Mouse (Mus musculus) heart, embryonic 10.5 days (tissue): ENCODE measurements around the gene Enthd1. TPM values are rescaled to one million over a fixed set of nuclear protein-coding genes. Genes with fewer than 3 reads are reported as not detected.
A peak's percentile ranks its signal among the peaks of the same experiment; 100 is the strongest.

Experiments used
- DNase-seq: peaks from one replicate; pipeline ENCODE4 v3.0.0-alpha.2; 2017; ENCODE audit warnings: low spot score
- H3K27ac ChIP-seq: fragments of 300-500 bp; sonication (generic); 2 replicates; pipeline ENCODE4 v1.5.1; 2016; ENCODE audit warnings: mild to moderate bottlenecking
- H3K27me3 ChIP-seq: fragments of 300-500 bp; sonication (generic); 2 replicates; pipeline ENCODE4 v1.6.1; 2016; ENCODE audit warnings: mild to moderate bottlenecking; ENCODE audit not compliant: poor library complexity, insufficient read depth, severe bottlenecking
- H3K36me3 ChIP-seq: fragments of 300-500 bp; sonication (generic); 2 replicates; pipeline ENCODE4 v1.6.1; 2016; ENCODE audit warnings: mild to moderate bottlenecking, moderate library complexity
- H3K4me1 ChIP-seq: fragments of 300-500 bp; sonication (generic); 2 replicates; pipeline ENCODE4 v1.6.1; 2016; ENCODE audit warnings: mild to moderate bottlenecking
- H3K4me3 ChIP-seq: fragments of 300-500 bp; sonication (generic); 2 replicates; pipeline ENCODE4 v1.5.1; 2016; ENCODE audit warnings: mild to moderate bottlenecking, moderate library complexity
- H3K9me3 ChIP-seq: fragments of 300-500 bp; sonication (generic); 2 replicates; pipeline ENCODE4 v1.6.1; 2016; ENCODE audit warnings: mild to moderate bottlenecking, moderate library complexity
- WGBS: fragments of 180-500 bp; shearing (Covaris S2); methylation state at CpG from one replicate; pipeline ENCODE4 v1.1.7; 2016; 5-methylcytosine and 5-hydroxymethylcytosine counted together
- polyA plus RNA-seq: library from polyadenylated mRNA; unstranded; fragments of >200 nt; fragmentation: Nextera tagmentation; extraction: Ambion mirVana; gene quantifications from 2 replicates; pipeline ENCODE4 v1.2.1, GENCODE M21; 2016

Enthd1 gene
- polyA plus RNA-seq, 1 experiment from 2014 or later, result not detected

DNA sequence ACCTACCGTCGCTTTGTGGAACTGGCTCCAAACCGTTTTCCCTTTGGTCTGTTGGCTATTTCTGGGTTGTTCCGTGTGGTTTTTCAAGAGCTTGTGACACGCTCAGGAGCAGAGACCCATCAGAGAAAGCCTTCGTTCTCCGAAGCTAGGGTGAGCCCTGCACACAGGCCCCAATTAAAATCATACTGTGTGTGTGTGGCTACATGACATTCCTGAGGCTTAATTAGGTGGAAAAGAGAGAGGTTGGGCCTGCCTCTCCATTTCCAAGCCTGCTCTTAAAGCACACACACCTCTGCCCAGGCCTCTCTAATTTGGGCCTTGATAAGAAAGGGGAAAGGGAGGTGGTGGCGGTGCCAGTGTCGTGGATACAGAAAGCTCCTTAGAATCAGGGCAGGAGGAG, 126.5 kb downstream of the Enthd1 start:
- Histone ChIP-seq H3K27ac (no peak overlapping the region), H3K27me3 (peaks cover 56% of the 10 kb centered on the region), H3K9me3 (no peaks in the 10 kb centered on the region), H3K36me3 (no peaks in the 10 kb centered on the region), H3K4me1 (peaks cover 37% of the 10 kb centered on the region), H3K4me3 (no peak overlapping the region)
- WGBS, result 60% methylated on average over 9 of the region's 9 CpGs
- no peak for DNase-seq

DNA sequence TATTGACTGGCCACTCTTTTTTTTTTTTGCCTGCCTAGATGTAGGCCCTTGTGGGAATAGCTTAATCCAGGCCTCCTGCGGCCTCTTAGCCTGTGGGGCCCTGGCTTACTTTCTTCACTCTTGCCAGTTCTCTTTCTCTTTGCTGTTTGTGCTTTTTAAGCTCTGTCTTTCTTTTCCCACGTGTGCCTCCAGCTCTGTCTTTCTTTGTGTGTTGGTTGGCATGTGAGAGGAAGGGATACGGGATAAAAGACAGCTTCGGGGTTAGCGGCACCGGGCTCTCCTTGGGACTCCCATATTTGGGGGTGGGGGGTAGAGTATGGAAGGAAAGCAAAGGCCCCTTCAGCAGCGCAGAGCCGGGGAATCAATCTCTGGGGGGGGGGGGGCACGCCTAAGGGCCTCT, 127.0 kb downstream of the Enthd1 start:
- no peaks in the 10 kb centered on the region for H3K9me3 ChIP-seq
- H3K27ac ChIP-seq, result no peak overlapping the region
- peaks cover 57% of the 10 kb centered on the region for H3K27me3 ChIP-seq
- no peak overlapping the region for H3K4me3 ChIP-seq
- no peak for DNase-seq
- WGBS, result 82% methylated on average over 9 of the region's 9 CpGs
- H3K36me3 ChIP-seq, result no peaks in the 10 kb centered on the region
- peaks cover 37% of the 10 kb centered on the region for H3K4me1 ChIP-seq

DNA sequence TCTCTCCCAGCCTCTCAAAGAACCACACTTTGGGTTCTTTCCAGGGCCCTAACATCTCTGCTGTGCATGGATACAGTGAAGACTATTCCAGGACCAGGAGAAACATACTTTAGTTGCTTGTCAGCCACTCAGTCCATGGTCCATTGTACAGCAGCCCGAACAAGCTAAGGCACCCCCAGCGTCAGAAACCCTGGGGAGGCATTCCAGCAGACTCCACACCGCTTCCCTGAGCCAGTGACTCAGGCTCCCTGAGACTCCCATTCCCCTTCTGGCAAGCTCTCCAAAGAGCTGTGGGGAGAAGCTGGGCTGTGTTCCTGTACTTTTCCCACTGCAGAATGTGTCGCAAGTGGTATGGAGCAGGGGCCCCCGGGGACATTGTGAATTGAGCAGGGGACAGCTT, 128.0 kb downstream of the Enthd1 start:
- WGBS, result 58% methylated on average over 5 of the region's 5 CpGs
- H3K4me1 ChIP-seq, result peaks cover 37% of the 10 kb centered on the region
- H3K9me3 ChIP-seq, result no peaks in the 10 kb centered on the region
- no peak overlapping the region for H3K4me3 ChIP-seq
- H3K27me3 ChIP-seq, result peaks cover 59% of the 10 kb centered on the region
- H3K36me3 ChIP-seq, result no peaks in the 10 kb centered on the region
- H3K27ac ChIP-seq, result no peak overlapping the region
- DNase-seq, result no peak

DNA sequence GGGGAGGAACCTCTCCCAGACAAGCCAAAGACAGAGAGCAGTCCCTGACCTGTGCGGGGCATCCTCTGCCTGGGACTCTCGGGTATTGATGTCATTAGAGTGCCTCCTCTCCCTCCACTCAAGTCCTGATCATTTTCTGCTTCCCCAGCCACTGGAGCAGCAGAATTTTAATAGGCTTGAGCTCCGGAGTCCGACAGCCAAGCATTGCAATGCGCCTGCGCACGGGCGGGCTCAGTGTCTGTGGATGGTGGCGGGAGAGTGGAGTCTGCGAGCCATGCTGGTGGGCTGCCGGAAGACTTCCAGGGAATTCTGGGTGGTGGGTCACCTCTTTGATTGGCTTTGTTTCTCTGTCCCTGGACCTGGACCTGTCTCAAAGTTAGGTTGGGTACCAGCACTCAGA, 134.6 kb downstream of the Enthd1 start:
- Histone ChIP-seq H3K9me3 (no peaks in the 10 kb centered on the region), H3K4me1 (0 out of 2 replicates have a peak, but pooled peaks cover 13% of the 10 kb centered on the region), H3K27me3 (peaks cover 39% of the 10 kb centered on the region), H3K36me3 (no peaks in the 10 kb centered on the region), H3K27ac (no peak overlapping the region), H3K4me3 (no peak overlapping the region)
- no peak for DNase-seq
- WGBS, result 86% methylated on average over 11 of the region's 11 CpGs

DNA sequence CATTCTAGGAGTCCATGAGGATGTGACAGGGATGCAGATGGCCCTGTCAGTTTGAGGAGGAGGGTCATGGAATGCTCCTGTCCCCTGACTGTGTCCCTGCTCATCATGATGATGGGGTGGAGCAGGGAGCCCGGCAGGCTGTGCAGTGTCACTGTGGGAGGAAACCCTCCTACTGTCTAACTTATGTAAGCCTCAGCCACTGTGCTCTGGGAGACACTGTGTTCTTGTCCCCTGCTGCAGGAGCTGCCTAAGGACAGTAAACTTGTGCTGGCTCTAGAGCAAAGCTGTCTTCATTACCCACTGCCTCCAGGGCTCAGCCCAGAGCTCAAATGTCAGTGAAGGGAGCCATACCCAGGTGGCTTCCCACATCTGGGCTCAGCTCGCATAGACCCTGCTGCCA, 146.8 kb downstream of the Enthd1 start:
- no peak for DNase-seq
- peaks cover 42% of the 10 kb centered on the region for H3K27me3 ChIP-seq
- no peak overlapping the region for H3K27ac ChIP-seq
- H3K36me3 ChIP-seq, result no peaks in the 10 kb centered on the region
- peaks cover 13% of the 10 kb centered on the region; the same call in 1 of the 2 replicates for H3K4me1 ChIP-seq
- H3K9me3 ChIP-seq, result no peaks in the 10 kb centered on the region
- 78% methylated on average over 2 of the region's 2 CpGs for WGBS
- H3K4me3 ChIP-seq, result no peak overlapping the region

DNA sequence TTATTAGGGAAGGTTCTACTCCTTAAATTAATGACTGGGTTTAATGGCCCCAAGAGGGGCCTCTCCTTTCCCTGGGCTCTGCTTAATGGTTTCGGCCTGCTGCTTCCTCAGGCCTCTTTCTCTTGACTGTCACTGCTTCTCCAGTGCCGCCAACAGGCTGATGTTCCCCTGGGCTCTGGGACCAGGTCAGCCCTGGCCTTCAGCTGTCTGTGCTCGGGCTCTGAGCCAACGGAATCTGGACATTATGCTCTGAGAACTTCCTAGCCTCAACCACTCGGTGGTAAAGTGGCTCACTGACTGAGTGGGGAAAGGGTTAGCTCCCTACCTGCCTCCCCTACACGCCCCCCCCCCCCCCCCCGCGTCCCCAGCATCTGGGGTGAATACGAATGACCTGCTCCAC, 147.9 kb downstream of the Enthd1 start:
- Histone ChIP-seq H3K36me3 (no peaks in the 10 kb centered on the region), H3K27me3 (peaks cover 42% of the 10 kb centered on the region), H3K4me1 (peaks cover 13% of the 10 kb centered on the region; the same call in 1 of the 2 replicates), H3K9me3 (no peaks in the 10 kb centered on the region), H3K4me3 (no peak overlapping the region), H3K27ac (0 out of 2 replicates have a peak overlapping the region, but pooled peaks have one; percentile 6)
- 66% methylated on average over 9 of the region's 9 CpGs for WGBS
- DNase-seq, result no peak

DNA sequence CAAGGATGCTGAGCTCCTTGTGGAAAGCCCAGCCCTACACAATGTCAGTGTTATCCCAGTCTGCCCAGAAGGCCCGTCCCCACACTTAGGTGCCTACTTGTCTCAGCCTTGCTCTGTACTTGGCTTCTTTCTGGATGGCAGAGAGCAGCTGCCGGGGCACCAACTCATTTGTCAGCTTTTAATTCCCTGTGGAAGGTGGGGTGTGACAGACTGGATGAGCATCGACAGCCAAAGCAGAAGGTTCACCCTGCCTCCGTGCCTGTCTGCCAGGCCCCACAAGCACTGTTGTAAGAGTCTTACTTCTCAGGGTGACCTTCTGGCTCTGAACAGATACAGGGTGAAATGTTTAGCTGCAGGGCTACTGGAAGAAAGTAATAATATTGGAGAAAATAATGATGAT, 149.8 kb downstream of the Enthd1 start:
- H3K27ac ChIP-seq, result no peak overlapping the region
- no peaks in the 10 kb centered on the region for H3K36me3 ChIP-seq
- no peaks in the 10 kb centered on the region for H3K9me3 ChIP-seq
- no peak overlapping the region for H3K4me3 ChIP-seq
- 67% methylated on average over 4 of the region's 4 CpGs for WGBS
- peaks cover 13% of the 10 kb centered on the region; the same call in 1 of the 2 replicates for H3K4me1 ChIP-seq
- H3K27me3 ChIP-seq, result peaks cover 42% of the 10 kb centered on the region
- no peak for DNase-seq

DNA sequence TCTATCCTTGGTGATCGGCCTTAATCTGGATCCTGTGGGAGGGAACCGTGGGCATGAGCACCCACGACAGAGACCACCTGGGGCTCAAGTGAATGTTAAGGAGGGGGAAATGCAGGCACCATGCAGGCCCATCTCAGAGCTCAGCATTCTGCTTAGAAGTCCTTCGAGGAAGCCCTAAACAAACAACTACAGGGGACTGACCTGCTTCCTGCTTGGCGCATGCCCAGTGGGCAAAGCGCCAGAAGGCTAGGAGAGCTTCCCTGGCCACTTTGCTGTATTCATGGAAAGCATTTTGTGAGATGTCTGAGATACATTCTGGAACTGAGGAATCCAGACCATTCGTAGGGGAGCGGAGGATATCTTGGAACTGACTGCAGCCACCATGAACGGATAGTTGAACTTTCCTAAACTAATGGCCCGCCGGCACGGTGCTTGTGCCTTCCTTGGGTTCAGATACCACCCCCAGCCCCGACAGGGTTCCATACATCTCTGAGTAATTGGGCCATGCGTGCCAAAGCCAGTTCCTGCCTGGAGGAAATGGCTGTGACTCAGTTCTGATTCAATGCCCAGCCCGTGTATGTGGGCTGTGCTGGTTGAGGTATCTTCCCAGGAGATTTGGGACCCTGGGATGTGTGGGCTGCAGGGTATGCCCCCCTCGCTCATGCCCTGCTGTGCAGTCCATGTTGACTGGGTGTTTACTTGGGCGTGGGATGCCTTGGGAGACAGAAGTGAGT, 150.8 kb downstream of the Enthd1 start:
- peaks cover 37% of the 10 kb centered on the region for H3K27me3 ChIP-seq
- H3K27ac ChIP-seq, result no peak overlapping the region
- no peaks in the 10 kb centered on the region for H3K36me3 ChIP-seq
- peaks cover 16% of the 10 kb centered on the region; the same call in 1 of the 2 replicates for H3K4me1 ChIP-seq
- H3K9me3 ChIP-seq, result no peaks in the 10 kb centered on the region
- no peak overlapping the region for H3K4me3 ChIP-seq
- 82% methylated on average over 17 of the region's 17 CpGs for WGBS
- no peak for DNase-seq

DNA sequence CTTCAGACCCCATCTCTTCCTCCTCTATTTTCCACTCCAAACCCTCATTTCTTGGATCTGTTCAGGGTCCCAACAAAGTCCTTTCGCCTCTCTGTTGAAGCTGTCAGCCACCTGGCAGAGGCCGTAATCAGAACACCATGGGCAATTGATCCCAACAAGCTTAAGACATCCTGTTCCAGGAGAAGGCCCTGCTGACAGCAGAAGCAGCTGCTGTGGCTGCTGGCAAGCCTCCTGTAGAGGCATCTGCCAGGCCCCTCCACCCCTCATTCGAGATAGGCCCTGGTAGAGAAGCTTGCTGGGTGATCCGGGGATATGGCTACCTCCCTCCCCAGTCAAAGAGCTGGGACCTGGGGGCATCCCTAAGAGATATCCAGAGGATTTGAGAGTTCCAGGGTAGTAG, 151.9 kb downstream of the Enthd1 start:
- no peaks in the 10 kb centered on the region for H3K9me3 ChIP-seq
- 71% methylated on average over 4 of the region's 4 CpGs for WGBS
- H3K27me3 ChIP-seq, result peaks cover 31% of the 10 kb centered on the region
- DNase-seq, result no peak
- no peak overlapping the region for H3K4me3 ChIP-seq
- H3K36me3 ChIP-seq, result no peaks in the 10 kb centered on the region
- H3K4me1 ChIP-seq, result peaks cover 22% of the 10 kb centered on the region
- no peak overlapping the region for H3K27ac ChIP-seq

DNA sequence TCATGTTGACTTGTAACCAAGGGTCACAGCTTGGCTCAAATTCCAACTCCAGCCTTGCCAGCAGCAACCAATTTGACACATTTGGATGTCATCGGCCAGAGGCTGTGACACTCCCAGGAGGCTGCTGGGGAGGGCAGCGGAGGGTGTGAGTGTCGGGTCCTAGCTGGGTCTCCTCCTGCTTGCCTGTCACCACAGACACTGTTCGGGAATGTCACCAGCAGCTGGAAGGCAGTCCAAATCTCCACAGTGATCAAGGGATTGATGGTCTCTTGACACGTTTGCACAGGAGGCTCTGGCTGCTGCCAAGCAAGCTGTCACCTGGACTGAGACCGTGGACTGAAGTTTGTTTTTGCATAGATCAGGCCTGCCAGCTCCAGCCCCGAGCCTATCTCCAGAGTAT, 154.3 kb downstream of the Enthd1 start:
- no peak for DNase-seq
- peaks cover 33% of the 10 kb centered on the region for H3K27me3 ChIP-seq
- 40% methylated on average over 7 of the region's 7 CpGs for WGBS
- no peaks in the 10 kb centered on the region for H3K9me3 ChIP-seq
- H3K36me3 ChIP-seq, result no peaks in the 10 kb centered on the region
- no peak overlapping the region for H3K4me3 ChIP-seq
- no peak overlapping the region for H3K27ac ChIP-seq
- H3K4me1 ChIP-seq, result peaks cover 22% of the 10 kb centered on the region

DNA sequence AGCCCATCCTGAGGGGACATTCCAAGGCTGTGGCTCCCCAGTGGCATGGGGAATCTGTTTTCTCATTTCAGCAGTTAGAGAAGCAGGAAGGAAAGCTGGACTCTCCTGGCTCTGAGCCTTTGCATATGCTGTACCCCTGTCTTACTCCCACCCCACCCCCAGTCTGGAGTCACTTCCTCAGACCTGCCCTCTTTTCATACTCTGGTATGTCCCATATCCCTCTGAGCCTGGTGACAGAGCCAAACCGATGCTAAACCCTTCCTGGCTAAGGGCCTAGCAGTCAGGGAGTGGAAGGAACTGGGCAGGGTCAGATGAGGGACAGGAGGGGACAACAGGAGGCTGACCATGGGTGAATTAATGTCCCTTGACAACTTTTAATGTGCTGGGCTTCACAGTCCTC, 157.1 kb downstream of the Enthd1 start:
- no peak for DNase-seq
- WGBS, result 40% methylated on average over 1 of the region's 1 CpGs
- H3K36me3 ChIP-seq, result no peaks in the 10 kb centered on the region
- peaks cover 5% of the 10 kb centered on the region; the same call in 1 of the 2 replicates for H3K9me3 ChIP-seq
- peaks cover 17% of the 10 kb centered on the region for H3K27me3 ChIP-seq
- no peak overlapping the region for H3K27ac ChIP-seq
- peaks cover 12% of the 10 kb centered on the region for H3K4me1 ChIP-seq
- H3K4me3 ChIP-seq, result no peak overlapping the region
